Mouse (Mus musculus) common myeloid progenitor, adult 5-6 weeks (primary cell): ENCODE measurements around the gene Cry1. TPM values are rescaled to one million over a fixed set of nuclear protein-coding genes. Genes with fewer than 3 reads are reported as not detected.
A peak's percentile ranks its signal among the peaks of the same experiment; 100 is the strongest.

Experiments used
- ATAC-seq: replicated peaks from 2 replicates; pipeline ENCODE4 v1.8.0; 2016; ENCODE audit warnings: low read depth, mild to moderate bottlenecking, moderate TSS enrichment, inconsistent platforms; ENCODE audit not compliant: poor library complexity, severe bottlenecking
- total RNA-seq: library from RNA; stranded (forward); fragments of 200-1000, 187-1606 nt; gene quantifications from 2 replicates; pipeline ENCODE4 v1.2.3, GENCODE M21; 2017

Gene Cry1
- total RNA-seq, 1 experiment from 2014 or later: 15.9 TPM

DNA sequence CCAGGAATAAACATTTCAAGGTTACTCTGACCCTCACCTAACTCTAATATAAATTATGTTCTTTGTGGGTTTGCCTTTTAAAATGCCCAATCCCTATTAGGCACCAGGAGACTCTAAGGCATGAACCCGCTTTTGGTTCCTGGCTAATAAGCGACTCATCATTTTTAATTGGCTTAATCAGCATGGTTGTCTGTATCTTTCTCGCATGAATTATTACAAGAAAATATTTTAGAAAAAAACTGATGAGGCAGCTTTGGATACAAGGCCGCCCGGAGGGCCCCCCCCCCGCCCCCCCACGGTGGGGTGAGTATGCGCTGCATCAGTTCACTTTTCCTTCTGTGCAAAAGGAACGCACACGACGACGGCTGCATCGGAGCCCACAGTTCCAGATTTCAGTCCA is 20.1 kb downstream of the Cry1 start:
- ATAC-seq: no peak

DNA sequence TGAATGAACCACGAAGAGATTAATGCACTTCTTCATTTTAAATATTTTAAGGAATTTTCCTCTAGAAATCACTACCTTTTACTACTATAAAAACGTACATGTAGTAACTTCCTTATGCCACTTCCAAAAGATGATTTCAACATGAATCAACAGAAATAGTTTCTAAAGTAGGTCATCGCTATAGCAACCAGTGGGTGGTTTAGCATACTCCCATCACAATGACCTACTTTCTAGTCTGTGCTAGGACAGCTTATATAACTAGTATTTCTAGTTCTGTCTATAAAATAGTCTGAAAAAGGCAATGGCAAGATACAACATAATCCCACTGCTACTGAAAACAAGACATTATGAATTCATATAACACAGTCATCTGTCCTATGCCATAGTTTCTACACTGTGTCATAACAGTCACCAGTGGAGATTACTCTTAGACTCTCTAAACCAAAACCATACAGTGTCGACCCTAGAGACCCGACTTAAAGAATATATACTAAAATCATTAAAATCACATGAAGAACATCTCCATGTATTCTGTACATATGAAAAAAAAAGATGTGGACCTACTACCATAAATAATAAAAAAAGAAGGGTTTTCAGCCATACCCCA is 23.0 kb downstream of the Cry1 start:
- ATAC-seq: no peak

DNA sequence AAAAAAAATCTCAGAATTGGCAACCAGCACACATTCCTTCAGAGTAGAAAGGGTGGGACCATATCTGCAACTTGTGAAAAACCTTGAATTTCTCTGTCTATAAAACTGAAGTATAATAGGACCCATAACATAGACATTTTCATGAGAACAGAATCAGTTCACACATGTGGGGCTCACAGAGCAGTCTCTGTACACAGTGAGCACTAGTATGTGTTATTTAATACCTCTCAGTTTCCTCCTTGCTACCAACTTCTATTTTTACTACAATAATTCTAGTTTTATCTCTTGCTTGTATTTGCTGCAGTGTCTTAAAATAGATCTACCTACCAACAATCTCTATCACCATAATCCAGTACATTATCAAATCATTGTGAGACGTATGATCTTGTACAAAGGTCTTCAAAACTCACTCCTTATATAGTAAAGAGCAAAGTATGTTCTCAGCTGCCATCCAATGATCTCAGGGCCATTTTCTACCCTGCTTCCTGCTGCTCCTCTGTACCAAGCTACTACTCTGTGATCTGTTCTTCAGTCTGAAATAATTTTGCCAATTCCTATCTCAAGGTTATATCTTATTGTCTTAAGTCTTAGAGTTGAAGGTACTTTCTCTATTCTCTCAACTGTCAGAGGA is 24.8 kb downstream of the Cry1 start:
- no peak for ATAC-seq

DNA sequence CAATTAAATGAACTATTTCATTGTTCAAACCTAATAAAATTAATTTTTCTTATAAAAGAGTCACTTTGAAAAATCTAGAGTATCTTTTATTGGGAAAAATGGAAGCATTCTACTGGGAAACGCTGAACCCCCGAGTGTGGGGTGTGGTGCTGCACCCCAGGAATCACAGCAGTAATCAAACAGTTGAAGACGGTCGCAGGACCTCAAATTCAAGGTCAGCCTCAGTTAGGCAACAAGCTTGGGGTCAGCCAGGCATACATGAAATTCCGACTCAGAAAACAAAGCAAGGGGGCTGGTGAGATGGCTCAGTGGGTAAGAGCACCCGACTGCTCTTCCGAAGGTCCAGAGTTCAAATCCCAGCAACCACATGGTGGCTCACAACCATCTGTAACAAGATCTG is 27.4 kb downstream of the Cry1 start:
- ATAC-seq: no peak

DNA sequence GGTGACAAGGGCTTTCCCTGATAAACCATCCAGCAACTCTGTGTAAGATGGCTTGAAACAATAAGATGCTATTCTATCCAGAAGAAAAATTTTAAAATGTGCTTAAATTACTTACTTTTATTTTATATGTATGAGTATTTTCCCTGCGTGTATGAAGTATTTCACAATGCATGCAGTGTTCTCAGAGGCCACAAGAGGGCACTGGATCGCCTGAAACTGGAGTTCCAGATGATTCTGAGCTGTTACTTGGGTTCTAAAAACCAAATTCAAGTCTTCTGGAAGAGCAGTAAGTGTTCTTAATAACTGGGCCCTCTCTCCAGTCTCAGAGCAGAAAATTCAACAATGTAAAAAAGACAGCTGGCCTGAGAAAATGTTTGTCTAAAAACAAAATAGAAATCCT is 30.7 kb downstream of the Cry1 start:
- peak; percentile 81; the same call in 1 of the 2 replicates for ATAC-seq

DNA sequence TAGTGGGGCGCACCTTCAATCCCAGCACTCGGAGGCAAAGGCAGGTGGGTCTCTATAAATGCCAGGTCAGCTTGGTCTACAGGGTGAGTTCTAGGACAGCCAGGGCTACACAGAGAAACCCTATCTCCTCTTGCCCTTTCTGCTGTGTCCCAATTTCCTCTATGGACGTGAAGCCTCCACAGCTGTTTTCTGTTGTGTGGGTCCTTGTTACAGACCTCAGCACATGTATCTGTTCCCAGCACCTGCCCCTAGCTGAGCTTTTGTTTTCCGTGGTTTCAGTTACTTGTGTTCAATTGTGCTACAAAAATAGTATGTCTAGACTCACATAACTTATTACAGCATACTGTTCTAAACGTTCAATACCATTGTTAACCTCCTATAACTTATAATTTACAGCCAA is 35.6 kb downstream of the Cry1 start:
- no peak for ATAC-seq

GRCm38 (mm10) chr10:85146282-85146681 is 38.6 kb downstream of the Cry1 start:
- ATAC-seq: no peak

- no peak for ATAC-seq
Observed at GRCm38 (mm10) chr10:85141465-85141864, 43.4 kb downstream of the Cry1 start.

DNA sequence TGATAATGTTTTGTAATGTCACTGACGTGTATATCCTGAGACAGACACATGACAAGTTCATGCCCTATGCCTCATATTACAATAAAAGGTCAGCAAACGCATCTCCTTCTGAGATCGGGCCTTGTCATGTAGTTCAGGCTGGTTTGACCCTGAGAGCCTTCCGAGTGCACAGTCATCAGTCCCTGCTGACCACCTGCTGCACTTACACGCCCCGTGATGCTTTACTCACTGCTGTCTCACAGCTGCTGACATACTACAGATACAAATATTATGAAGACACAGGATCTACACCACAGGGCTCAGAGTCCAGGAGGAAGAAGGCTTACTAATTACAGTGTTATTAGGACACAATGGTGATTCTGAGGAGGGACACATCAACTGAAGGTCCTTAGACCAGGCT is 48.3 kb downstream of the Cry1 start:
- ATAC-seq: no peak

DNA sequence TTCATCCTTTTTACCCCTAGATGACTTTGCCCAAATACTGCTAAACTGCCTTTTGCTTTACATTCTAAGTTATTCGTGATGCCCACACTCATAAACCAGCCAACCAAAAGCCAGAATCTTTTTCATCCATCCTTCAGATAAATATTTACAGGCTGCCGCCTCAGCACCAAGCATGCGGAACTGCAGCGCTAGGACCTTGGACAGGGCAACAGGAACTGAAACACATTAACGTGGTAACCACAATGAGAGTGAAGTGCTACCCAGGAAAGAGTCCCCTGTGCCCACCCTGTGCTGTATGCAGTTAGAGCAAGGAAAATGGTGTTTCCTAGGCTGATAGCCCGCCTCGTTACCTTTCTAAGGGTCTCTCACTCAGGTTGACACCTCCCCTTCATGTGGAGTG is 56.4 kb downstream of the Cry1 start:
- ATAC-seq: peak; percentile 75

GRCm38 (mm10) chr10:85127395-85128287 is 57.2 kb downstream of the Cry1 start, which contains the start of gene Mterf2:
Gene Mterf2, minus strand, starts transcription at chr10:85128027.
- peak; percentile 98 for ATAC-seq

- no peak for ATAC-seq
Observed at GRCm38 (mm10) chr10:85125184-85125583, 59.7 kb downstream of the Cry1 start.

GRCm38 (mm10) chr10:85114409-85114808 is 70.5 kb downstream of the Cry1 start:
- no peak for ATAC-seq

DNA sequence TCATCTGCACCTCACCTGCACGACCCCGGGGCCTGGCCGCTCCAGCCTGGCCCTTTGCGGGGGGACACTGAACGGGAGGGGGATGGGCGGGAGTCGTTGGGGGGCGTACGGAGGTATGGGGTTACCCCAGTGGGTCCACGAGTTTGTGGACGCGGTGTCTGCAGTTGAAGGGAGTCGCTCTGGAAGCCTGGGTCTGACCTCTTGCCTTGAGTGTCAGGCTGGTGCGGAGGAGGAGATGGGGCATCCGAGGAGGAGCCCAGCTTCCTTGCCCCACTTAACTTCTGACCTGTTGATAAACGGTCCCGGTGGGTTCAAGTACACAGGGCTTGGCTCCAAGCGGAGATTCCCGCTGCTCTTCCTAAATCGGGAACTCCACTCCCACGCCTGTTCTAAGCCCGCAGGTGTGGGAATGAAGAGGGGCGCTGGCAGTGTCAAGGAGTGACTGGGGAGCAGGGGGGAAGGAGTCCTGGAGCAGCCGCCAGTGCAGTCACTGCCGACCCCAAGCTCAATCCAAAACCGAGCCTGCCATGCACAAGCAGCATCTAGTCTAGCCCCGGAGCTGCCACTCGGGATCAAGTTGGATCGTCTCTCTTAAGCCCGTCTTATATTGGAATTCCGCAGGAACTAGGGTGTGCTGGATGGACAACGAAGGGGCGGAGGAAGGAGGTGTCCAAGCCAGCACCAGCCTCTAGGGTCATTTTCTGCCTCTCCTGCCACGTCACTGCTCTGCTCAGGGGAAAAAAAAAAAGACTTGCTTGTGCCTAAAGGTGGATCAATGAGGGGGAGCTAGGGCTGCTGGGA is 81.6 kb downstream of the Cry1 start:
- peak; percentile 27; the same call in 1 of the 2 replicates for ATAC-seq

- ATAC-seq: peak; percentile 85
Observed at GRCm38 (mm10) chr10:85102247-85103084, 82.4 kb downstream of the Cry1 start, which contains the start of the genes Fhl4 and Tmem263. Gene Fhl4, minus strand, starts transcription at chr10:85102495. Gene Tmem263, plus strand, starts transcription at chr10:85102627.

GRCm38 (mm10) chr10:85101841-85102240 is 83.0 kb downstream of the Cry1 start:
- peak; percentile 20 for ATAC-seq
